Mouse (Mus musculus): ENCODE data around the gene Emilin2.

Emilin2 gene

GRCm38 (mm10) chr17:71265336-71266051 lies 46.3 kb downstream of the Emilin2 start:
- no peak for DNase-seq (ENCODE audit: low spot score)

DNA sequence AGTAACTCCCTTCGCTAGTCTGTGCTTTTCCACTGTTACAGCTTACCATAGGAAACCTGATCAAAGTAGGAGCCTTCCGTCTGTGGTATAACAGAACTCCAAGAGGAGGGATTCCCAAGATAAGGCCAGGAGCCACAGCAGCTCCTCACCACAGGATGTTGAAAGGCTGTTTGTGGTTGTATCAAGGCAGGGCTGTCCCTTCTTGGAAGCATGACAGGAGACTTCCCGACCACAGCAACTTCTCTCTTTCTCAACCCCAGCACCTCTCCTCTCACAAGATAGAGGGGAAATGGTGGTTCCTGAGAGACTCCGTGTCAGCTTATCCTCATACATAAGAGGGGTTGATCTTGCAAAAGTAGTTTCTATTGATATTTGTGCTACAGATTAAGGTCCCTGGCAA lies 47.0 kb downstream of the Emilin2 start:
- DNase-seq (ENCODE audit: low spot score), result no peak

- DNase-seq (ENCODE audit: low spot score), result no peak
Observed at GRCm38 (mm10) chr17:71263136-71263535, 48.6 kb downstream of the Emilin2 start.

DNA sequence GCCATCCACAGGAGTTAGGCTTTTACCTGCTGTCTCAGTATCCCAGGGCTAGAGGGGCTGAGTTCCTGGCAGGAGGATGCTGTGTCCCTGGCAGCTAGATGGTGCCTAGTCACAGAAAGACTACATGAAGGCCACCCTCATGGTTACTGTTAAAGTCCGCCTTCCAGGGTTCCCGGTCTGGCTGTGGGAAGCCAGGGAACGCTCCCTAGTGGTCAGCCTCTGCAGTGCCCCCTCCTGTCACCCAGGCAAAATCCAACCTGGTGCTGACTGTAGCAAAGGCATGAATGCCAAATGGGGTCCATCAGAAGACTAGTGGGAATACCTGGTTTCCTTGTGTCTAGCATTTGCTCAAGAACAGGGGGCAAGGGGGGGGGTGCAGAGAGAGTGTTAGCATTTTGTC lies 51.1 kb downstream of the Emilin2 start:
- no peak for DNase-seq (ENCODE audit: low spot score)

GRCm38 (mm10) chr17:71259727-71260126 lies 52.1 kb downstream of the Emilin2 start:
- no peak for DNase-seq (ENCODE audit: low spot score)

DNA sequence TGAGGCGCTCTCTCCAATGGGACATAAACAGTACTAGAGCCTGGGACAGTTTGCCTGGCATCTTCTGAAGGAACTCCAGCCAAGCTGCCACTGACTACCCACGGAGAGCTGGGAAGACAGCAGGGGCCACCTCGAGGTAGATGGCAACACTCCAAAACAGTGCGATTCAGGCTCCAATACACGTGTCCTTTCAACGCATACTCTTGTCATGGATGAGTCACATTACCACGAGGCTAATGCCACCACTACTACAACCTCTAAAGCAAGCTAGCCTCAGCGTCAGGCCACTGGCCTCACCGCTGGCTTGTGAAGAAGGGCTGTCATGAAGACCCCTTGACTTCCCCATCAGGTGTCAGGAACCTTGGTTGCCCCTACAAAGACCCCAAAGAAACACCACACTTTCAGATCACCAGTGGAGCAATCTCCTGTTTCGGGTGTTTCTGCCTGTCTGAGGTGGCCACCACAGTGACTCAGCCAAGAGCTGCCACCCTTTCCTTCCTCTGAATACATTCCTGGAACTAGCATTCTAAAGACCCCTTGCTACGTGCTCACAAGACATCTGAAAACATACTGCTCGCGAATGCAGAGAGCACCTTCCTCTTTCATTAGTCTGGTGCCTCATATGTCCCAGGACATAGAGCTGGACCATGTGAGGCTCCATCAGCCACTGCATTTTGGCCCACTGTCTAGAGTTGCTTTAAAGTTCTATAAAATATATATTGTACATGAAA lies 54.8 kb downstream of the Emilin2 start:
- no peak for DNase-seq (ENCODE audit: low spot score)

- DNase-seq (ENCODE audit: low spot score), result no peak
Observed at GRCm38 (mm10) chr17:71256068-71256615, 55.6 kb downstream of the Emilin2 start.

DNA sequence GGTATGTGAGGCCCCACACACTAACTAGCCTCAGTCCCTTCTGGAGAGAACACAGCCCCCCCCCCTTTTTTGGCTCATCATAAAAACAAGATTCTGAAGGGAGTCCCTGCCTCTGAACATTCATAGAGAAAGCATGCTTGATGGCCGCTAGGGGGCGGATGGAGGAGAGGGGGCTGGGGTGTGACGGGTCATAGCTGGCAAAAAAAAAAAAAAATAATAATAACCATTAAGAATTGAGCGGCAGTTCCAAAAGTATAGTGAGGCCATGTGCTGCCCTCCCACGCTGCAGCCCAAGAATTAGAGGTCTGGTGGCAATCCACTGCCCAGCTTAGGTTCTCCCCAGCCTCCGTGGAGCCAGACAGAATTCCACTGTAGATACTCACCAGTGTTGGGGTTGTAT lies 57.0 kb downstream of the Emilin2 start:
- no peak for DNase-seq (ENCODE audit: low spot score)

DNA sequence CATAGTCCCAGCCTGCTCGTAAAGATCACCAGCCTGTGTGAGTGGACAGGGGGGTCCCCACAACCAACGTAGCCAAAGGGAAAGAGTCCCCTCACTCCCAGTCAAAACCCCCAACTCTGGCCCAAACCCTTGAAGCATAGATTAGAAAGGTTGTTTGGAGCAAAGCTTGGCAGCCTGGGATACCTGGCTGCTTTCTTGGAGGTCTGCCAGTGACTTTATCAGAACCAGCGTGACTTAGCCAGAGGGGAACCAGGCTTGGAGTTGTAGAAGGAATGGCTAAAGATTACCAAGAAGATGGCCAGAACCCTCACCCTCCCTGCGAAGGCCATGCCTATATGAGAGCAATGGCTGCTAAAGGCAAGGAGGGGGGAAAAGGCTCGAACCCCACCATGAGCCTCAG lies 57.7 kb downstream of the Emilin2 start:
- DNase-seq (ENCODE audit: low spot score), result no peak

GRCm38 (mm10) chr17:71253391-71253790 lies 58.4 kb downstream of the Emilin2 start:
- no peak for DNase-seq (ENCODE audit: low spot score)

DNA sequence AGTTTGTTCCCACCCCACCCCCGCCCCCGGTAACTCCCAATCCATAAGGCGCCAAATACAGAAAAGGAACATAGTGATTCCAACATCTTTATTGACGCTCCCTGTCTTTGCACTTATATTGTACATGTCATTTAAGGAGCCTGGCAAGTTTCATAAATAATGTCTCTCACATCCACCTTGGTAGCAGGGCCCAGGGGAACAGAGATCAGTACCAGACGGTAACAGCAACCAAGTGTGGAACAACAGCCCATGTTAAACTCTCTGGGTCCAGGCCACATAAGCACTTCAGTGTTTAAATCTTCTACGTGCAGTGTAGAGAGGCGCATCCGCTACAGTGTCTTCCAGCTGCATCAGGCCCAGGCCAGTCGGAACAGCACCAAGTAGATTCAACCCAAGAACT lies 59.7 kb downstream of the Emilin2 start:
- no peak for DNase-seq (ENCODE audit: low spot score)

DNA sequence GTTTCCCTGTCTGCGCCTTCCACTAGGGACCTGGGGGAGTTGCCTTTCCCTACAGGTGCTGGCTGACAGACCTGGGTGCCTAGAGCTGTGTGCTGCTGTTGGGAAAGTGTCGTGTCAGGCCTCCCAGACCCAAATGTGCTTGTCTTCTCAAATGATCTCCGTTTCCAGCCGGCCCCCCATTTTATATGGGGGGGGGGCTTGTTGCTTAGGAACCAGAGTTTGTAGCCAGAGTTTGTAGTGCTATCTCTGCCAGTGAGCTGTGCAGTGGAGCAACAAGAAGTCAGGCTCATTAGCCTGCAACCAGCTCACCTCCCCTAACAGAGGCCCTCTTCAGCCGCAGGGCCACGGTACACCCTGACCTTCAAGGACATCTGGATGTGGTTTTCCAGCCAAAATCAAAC lies 60.2 kb downstream of the Emilin2 start:
- DNase-seq (ENCODE audit: low spot score), result no peak

GRCm38 (mm10) chr17:71250819-71251600 lies 60.8 kb downstream of the Emilin2 start:
- no peak for DNase-seq (ENCODE audit: low spot score)

- no peak for DNase-seq (ENCODE audit: low spot score)
Observed at GRCm38 (mm10) chr17:71250046-71250445, 61.7 kb downstream of the Emilin2 start.

DNA sequence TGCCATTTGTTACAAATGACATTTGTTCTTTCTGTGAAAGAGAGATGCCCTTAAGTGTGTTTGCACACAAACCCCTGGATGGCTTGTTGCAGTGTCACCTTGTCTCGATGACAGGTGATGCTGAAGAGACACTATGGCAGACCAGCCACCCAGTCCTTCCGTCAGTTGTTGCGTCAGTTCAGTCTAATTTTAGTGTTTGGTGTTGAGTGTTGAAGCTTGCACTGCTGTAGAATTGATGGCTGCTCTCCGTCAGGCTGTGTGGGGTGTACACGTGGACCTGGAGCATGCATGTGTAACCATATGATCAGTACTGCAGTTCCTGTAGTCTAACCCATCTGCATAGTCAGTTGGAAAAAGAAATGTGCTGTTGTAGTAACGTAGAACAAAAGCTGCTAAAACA lies 62.8 kb downstream of the Emilin2 start:
- peak; percentile 41 for DNase-seq (ENCODE audit: low spot score)

DNA sequence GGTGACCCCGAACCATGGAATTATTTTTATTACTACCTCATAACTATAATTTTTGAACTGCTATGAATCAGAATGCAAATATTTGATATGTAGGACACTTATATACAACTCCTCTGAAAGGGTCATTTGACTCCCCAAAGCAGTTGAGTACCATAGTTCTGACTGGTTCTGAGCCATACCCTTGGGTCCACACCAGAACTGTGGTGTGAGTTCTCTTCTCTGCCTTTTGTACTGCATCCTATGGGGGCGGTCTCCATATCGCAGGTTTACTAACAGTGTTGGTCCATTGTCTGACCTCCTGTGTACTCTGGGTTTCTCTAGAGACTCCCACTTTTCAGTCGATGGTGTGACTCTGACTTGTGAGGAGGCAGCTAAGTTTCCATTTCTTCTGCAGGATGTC lies 65.8 kb downstream of the Emilin2 start:
- no peak for DNase-seq (ENCODE audit: low spot score)

DNA sequence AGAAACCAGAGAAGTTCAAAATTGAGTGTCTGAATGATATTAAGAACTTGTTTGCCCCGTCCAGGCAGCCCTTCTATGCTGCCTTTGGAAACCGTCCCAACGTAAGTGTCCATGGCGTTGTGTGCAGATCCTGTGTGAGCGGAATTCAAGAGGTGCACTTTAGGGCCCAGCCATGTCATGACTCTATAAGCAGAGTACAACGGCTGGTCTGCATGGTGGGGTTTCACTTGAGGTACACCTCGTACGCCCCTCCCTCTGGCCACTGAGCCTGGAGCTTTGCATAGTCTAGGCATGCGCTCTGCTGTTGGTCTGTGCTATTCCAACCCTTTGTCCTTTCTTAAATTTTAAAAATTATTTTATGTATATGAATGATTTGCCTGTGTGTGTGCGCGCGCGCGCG lies 66.6 kb downstream of the Emilin2 start:
- DNase-seq (ENCODE audit: low spot score), result no peak

- DNase-seq (ENCODE audit: low spot score), result no peak
Observed at GRCm38 (mm10) chr17:71242666-71243065, 69.1 kb downstream of the Emilin2 start.

DNA sequence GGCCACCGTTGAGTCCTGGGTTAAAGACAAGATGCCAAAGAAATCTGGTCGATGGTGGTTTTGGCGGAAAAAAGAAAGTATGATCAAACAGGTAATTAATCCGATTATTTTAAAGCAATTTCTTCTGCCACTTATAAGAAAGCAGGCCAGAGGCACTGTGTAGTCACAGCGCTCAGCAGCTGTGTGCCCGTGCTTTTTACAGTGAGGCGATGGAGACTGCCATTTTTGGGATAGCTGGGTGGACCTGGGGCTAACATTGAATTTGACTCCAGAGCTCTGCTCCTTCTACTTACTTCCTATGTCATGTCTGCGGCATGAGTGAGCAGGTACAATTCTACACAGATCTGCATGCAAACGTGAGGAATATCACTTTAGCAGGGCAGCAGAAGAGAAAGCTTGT lies 71.0 kb downstream of the Emilin2 start:
- DNase-seq (ENCODE audit: low spot score), result no peak

GRCm38 (mm10) chr17:71238494-71238893 lies 73.3 kb downstream of the Emilin2 start:
- DNase-seq (ENCODE audit: low spot score), result no peak

DNA sequence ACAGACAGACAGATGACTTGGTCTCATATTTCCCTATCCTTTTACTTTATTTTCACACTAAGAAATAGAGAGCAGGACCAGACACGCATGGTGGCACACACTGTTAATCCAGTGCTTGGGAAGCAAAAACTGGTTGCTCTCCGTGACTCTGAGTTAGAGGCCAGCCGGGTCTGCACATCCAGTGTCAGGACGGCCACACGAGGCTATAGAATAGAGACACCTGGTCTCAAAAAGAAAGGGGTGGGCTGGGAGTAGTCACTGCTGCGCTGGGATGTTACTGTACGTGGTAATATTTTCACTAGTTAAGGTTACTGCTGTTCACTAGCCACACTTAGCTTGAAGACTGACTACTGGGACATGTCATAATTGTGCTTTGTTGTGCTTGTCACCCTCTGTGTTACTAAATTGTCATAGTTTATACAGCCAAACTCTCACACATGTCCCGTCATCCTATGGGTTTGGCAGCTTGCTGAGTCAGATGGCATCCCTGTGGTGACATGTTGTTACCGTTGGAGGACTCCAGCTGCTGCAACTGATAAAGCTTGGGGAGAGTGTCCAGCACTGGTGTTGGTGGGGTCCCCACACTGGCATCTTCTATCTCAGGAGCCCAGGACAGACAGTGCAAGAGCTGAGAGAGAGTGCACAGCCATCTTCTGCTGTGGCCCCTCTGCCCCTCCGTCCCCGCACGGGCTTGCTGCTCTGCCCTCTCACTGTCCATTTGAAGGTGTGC lies 76.4 kb downstream of the Emilin2 start:
- DNase-seq (ENCODE audit: low spot score), result no peak

DNA sequence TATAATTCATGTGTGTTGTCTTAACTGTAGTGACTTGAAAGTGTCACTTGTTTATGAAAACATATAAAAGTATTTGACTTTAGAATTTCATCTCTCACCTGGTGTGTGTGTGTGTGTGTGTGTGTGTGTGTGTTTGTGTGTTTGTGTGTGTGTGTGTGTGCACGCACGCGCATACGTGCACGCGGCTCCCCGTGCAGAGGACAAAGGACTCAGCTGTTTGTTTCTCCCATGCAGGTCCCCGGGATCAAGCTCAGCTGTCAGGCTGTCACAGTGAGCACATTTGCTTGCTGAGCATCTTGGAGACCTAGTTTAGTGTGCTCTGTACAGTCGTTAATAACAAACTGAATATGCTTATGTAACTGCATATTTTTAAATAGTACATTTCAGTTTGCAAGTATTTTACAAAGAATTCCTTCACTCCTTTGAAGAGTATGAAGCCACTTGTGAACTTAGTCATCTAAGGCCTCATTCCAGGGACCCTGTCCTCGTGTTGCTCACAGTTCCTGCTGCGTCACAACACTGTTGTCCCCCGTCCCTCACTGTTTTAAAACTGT lies 77.7 kb downstream of the Emilin2 start:
- DNase-seq (ENCODE audit: low spot score), result no peak
